Mouse (Mus musculus) kidney, postnatal 0 days (tissue): ENCODE results near the gene Tnni3k. TPM values are rescaled to one million over a fixed set of nuclear protein-coding genes. Genes with fewer than 3 reads are reported as not detected.

Experiments used
- ATAC-seq: fragments of 200-750 bp; cut with Nextera tagmentation; replicated peaks from 2 replicates; pipeline ENCODE4 v1.8.0; 2017; ENCODE audit warnings: low read depth, moderate number of reproducible peaks, moderate TSS enrichment, moderate library complexity; ENCODE audit not compliant: low FRiP score
- DNase-seq: peaks from one replicate; pipeline ENCODE4 v3.0.0-alpha.2; 2016; ENCODE audit warnings: low spot score
- H3K27ac ChIP-seq: fragments of 300-500 bp; sonication (generic); 2 replicates; pipeline ENCODE4 v1.5.1; 2014; ENCODE audit warnings: mild to moderate bottlenecking
- H3K27me3 ChIP-seq: fragments of 300-500 bp; sonication (generic); 2 replicates; pipeline ENCODE4 v1.6.1; 2014; ENCODE audit warnings: low read length, mixed read lengths; ENCODE audit not compliant: insufficient read depth
- H3K36me3 ChIP-seq: fragments of 300-500 bp; sonication (generic); 2 replicates; pipeline ENCODE4 v1.6.1; 2014; ENCODE audit warnings: low read length, mixed read lengths; ENCODE audit not compliant: insufficient read depth
- H3K4me1 ChIP-seq: fragments of 300-500 bp; sonication (generic); replicated peaks from 2 replicates; pipeline ENCODE4 v1.6.1; 2014; ENCODE audit warnings: antibody characterized with exemption, low read length, mixed read lengths; ENCODE audit not compliant: insufficient read depth
- H3K4me2 ChIP-seq: fragments of 300-500 bp; sonication (generic); 2 replicates; pipeline ENCODE4 v1.6.1; 2014; ENCODE audit warnings: mild to moderate bottlenecking, low read length, moderate library complexity, mixed read lengths
- H3K4me3 ChIP-seq: fragments of 300-500 bp; sonication (generic); replicated peaks from 2 replicates; pipeline ENCODE4 v1.5.1; 2014; ENCODE audit warnings: low read depth, low read length
- H3K9ac ChIP-seq: fragments of 300-500 bp; sonication (generic); 2 replicates; pipeline ENCODE4 v1.6.1; 2014; ENCODE audit warnings: low read depth, low read length
- H3K9me3 ChIP-seq: fragments of 300-500 bp; sonication (generic); replicated peaks from 2 replicates; pipeline ENCODE4 v1.6.1; 2016; ENCODE audit warnings: low read length, inconsistent platforms, mixed read lengths
- CTCF ChIP-seq: IDR thresholded peaks from 2 replicates; pipeline ENCODE4 v1.5.1; 2016; ENCODE audit warnings: antibody characterized with exemption, low read depth, mild to moderate bottlenecking, moderate library complexity
- whole genome bisulfite sequencing: fragments of 180-500 bp; shearing (Covaris S2); extraction: QIAGEN DNeasy Blood & Tissue Kit; methylation state at CpG from one replicate; pipeline ENCODE4 v1.1.7; 2014; 5-methylcytosine and 5-hydroxymethylcytosine counted together
- polyA plus RNA-seq: library from polyadenylated mRNA; unstranded; fragments of >200 nt; fragmentation: Nextera tagmentation; extraction: Ambion mirVana; gene quantifications from 2 replicates; pipeline ENCODE4 v1.2.1, GENCODE M21; 2015

The Tnni3k gene
- polyA plus RNA-seq, 1 experiment from 2014 or later = not detected

GRCm38 (mm10) chr3:154880536-154880939, 174.7 kb downstream of the Tnni3k start:
- H3K27me3 ChIP-seq = no peaks in the 10 kb centered on the region
- H3K4me2 ChIP-seq = no peak overlapping the region
- no peak overlapping the region for H3K9ac ChIP-seq
- no peak for DNase-seq
- 36% methylated on average over 4 of the region's 4 CpGs for WGBS
- TF ChIP-seq CTCF = no peak
- H3K36me3 ChIP-seq = no peaks in the 10 kb centered on the region
- no peaks in the 10 kb centered on the region for H3K9me3 ChIP-seq
- H3K27ac ChIP-seq = no peak overlapping the region
- no peak for ATAC-seq
- no peaks in the 10 kb centered on the region for H3K4me1 ChIP-seq
- H3K4me3 ChIP-seq = no peak overlapping the region

GRCm38 (mm10) chr3:154880108-154880507, 175.1 kb downstream of the Tnni3k start:
- Histone ChIP-seq H3K36me3 (no peaks in the 10 kb centered on the region), H3K4me1 (no peaks in the 10 kb centered on the region), H3K4me2 (no peak overlapping the region), H3K27ac (no peak overlapping the region), H3K27me3 (no peaks in the 10 kb centered on the region), H3K4me3 (no peak overlapping the region), H3K9ac (no peak overlapping the region), H3K9me3 (no peaks in the 10 kb centered on the region)
- no peak for ATAC-seq
- 66% methylated on average over 5 of the region's 5 CpGs for WGBS
- no peak for TF ChIP-seq CTCF
- DNase-seq = no peak

GRCm38 (mm10) chr3:154879515-154879914, 175.7 kb downstream of the Tnni3k start:
- WGBS = 53% methylated on average over 2 of the region's 2 CpGs
- H3K27me3 ChIP-seq = no peaks in the 10 kb centered on the region
- no peak overlapping the region for H3K9ac ChIP-seq
- DNase-seq (no peak), ATAC-seq (no peak)
- H3K4me1 ChIP-seq = no peaks in the 10 kb centered on the region
- H3K9me3 ChIP-seq = no peaks in the 10 kb centered on the region
- H3K27ac ChIP-seq = no peak overlapping the region
- H3K4me3 ChIP-seq = no peak overlapping the region
- H3K36me3 ChIP-seq = no peaks in the 10 kb centered on the region
- TF ChIP-seq CTCF = no peak
- no peak overlapping the region for H3K4me2 ChIP-seq

- Histone ChIP-seq H3K36me3 (no peaks in the 10 kb centered on the region), H3K4me2 (no peak overlapping the region), H3K9me3 (no peaks in the 10 kb centered on the region), H3K4me3 (no peak overlapping the region), H3K27me3 (no peaks in the 10 kb centered on the region), H3K27ac (no peak overlapping the region), H3K4me1 (no peaks in the 10 kb centered on the region), H3K9ac (no peak overlapping the region)
- WGBS = 92% methylated on average over 1 of the region's 1 CpGs
- DNase-seq (no peak), ATAC-seq (no peak)
- TF ChIP-seq CTCF = no peak
Observed at GRCm38 (mm10) chr3:154879080-154879479, 176.1 kb downstream of the Tnni3k start.

GRCm38 (mm10) chr3:154868807-154869206, 186.4 kb downstream of the Tnni3k start:
- no peak for TF ChIP-seq CTCF
- H3K9ac ChIP-seq = no peak overlapping the region
- ATAC-seq = no peak
- DNase-seq = no peak
- no peaks in the 10 kb centered on the region for H3K36me3 ChIP-seq
- H3K4me3 ChIP-seq = no peak overlapping the region
- H3K4me1 ChIP-seq = no peaks in the 10 kb centered on the region
- no peak overlapping the region for H3K4me2 ChIP-seq
- no peak overlapping the region for H3K27ac ChIP-seq
- WGBS = 93% methylated on average over 4 of the region's 4 CpGs
- H3K27me3 ChIP-seq = no peaks in the 10 kb centered on the region
- H3K9me3 ChIP-seq = no peaks in the 10 kb centered on the region

- no peak overlapping the region for H3K4me2 ChIP-seq
- ATAC-seq = no peak
- no peaks in the 10 kb centered on the region for H3K9me3 ChIP-seq
- H3K27me3 ChIP-seq = no peaks in the 10 kb centered on the region
- WGBS = 78% methylated on average over 6 of the region's 6 CpGs
- no peak for DNase-seq
- H3K4me3 ChIP-seq = no peak overlapping the region
- no peaks in the 10 kb centered on the region for H3K4me1 ChIP-seq
- H3K9ac ChIP-seq = no peak overlapping the region
- no peaks in the 10 kb centered on the region for H3K36me3 ChIP-seq
- H3K27ac ChIP-seq = no peak overlapping the region
- TF ChIP-seq CTCF = no peak
Observed at GRCm38 (mm10) chr3:154861921-154862320, 193.3 kb downstream of the Tnni3k start.

GRCm38 (mm10) chr3:154859721-154860120, 195.5 kb downstream of the Tnni3k start:
- ATAC-seq (no peak), DNase-seq (no peak)
- H3K4me3 ChIP-seq = no peak overlapping the region
- no peaks in the 10 kb centered on the region for H3K36me3 ChIP-seq
- H3K4me2 ChIP-seq = no peak overlapping the region
- H3K9me3 ChIP-seq = no peaks in the 10 kb centered on the region
- TF ChIP-seq CTCF = no peak
- H3K9ac ChIP-seq = no peak overlapping the region
- H3K4me1 ChIP-seq = no peaks in the 10 kb centered on the region
- H3K27ac ChIP-seq = no peak overlapping the region
- WGBS = 39% methylated on average over 3 of the region's 3 CpGs
- H3K27me3 ChIP-seq = no peaks in the 10 kb centered on the region
